Mouse (Mus musculus) 3T3-L1 (cell line): ENCODE measurements at regions not wholly inside any gene's neighbourhood (a gene's known extent, or its start where the extent isn't known, plus 50 kb on each side); places are given as distances from the start of the nearest gene placed in this dataset.

ENCODE experiments used
- DNase-seq: peaks from one replicate; pipeline ENCODE4 v3.0.0-alpha.2; 2015; ENCODE audit warnings: low read depth, low spot score

GRCm38 (mm10) chr4:140401632-140402031 lies 155.0 kb upstream of the Igsf21 start:
- no peak for DNase-seq

GRCm38 (mm10) chr4:140396548-140396947 lies 150.0 kb upstream of the Igsf21 start:
- no peak for DNase-seq

GRCm38 (mm10) chr4:140392290-140392689 lies 145.7 kb upstream of the Igsf21 start:
- DNase-seq = no peak

GRCm38 (mm10) chr4:140390684-140391234 lies 144.2 kb upstream of the Igsf21 start:
- DNase-seq = no peak

- no peak for DNase-seq
Measured at GRCm38 (mm10) chr4:140385686-140386085, 139.1 kb upstream of the Igsf21 start.

GRCm38 (mm10) chr4:140385226-140385625 lies 138.6 kb upstream of the Igsf21 start:
- DNase-seq = no peak

- no peak for DNase-seq
Measured at GRCm38 (mm10) chr4:140383596-140383995, 137.0 kb upstream of the Igsf21 start.

GRCm38 (mm10) chr4:140380733-140381132 lies 134.1 kb upstream of the Igsf21 start:
- no peak for DNase-seq

- no peak for DNase-seq
Measured at GRCm38 (mm10) chr4:140377941-140378340, 131.4 kb upstream of the Igsf21 start.

- DNase-seq = no peak
Measured at GRCm38 (mm10) chr4:140372586-140373325, 126.2 kb upstream of the Igsf21 start.

GRCm38 (mm10) chr4:140371426-140372213 lies 125.0 kb upstream of the Igsf21 start:
- no peak for DNase-seq

GRCm38 (mm10) chr4:140366975-140367680 lies 120.5 kb upstream of the Igsf21 start:
- DNase-seq = no peak

GRCm38 (mm10) chr4:140358846-140359245 lies 112.3 kb upstream of the Igsf21 start:
- DNase-seq = no peak

- DNase-seq = peak; percentile 73
Measured at GRCm38 (mm10) chr4:140358103-140358502, 111.5 kb upstream of the Igsf21 start.

GRCm38 (mm10) chr4:140355144-140355550 lies 108.6 kb upstream of the Igsf21 start:
- DNase-seq = no peak

- DNase-seq = no peak
Measured at GRCm38 (mm10) chr4:140348802-140349201, 102.2 kb upstream of the Igsf21 start.

GRCm38 (mm10) chr4:140330138-140330537 lies 83.6 kb upstream of the Igsf21 start:
- no peak for DNase-seq

GRCm38 (mm10) chr4:140326706-140327440 lies 80.3 kb upstream of the Igsf21 start:
- peak; percentile 14 for DNase-seq

- DNase-seq = no peak
Measured at GRCm38 (mm10) chr4:140325677-140326052, 79.1 kb upstream of the Igsf21 start.

- DNase-seq = no peak
Measured at GRCm38 (mm10) chr4:140324971-140325676, 78.5 kb upstream of the Igsf21 start.
